Mouse (Mus musculus): ENCODE data around the gene Rragb.
"Not testable (repeated sequence)": the region's sequence is repeated elsewhere in the genome, so short reads cannot be mapped to it uniquely, and the experiment has no call there.

The Rragb gene

DNA sequence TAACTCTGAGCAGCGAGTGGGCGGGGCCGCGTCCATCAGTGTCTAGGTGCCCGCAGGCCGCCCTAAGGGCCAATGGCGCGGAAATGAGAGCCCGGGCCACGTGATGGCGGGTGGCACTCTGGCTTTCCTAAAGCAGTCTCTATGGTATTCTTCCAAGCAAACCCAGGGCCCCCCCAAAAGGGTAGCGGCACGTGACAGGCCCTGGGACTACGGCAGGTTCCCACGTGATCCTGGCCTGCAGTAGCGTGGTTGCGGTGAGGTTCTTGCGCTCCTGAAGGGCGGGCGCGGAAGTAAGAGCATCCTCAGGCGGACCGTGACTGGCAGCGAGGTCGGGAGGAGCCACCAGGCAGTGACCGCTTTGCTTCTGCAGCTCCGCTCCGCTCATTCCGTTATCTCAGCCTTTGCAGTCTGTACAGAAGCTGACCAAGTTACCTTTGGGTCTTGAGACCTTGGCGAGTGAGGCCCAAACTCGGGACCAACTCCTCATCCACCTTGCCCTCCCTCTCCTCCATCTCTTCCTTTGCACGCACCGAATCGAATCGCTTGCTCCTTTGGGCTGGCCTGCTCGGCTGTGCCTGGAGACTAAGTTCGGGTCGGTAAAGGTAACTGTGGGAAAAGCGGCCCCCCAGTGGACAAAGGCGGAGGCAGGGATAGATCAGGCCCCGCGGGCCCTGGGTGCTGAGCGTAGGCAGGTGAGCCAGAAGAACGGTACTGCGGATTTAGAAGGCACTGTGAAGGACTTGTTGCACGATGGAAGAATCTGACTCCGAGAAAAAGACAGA lies at the start of gene Rragb:
Gene Rragb, plus strand, starts transcription at position 248 of the 782 bp plus-strand sequence.
- peak; percentile 74 for DNase-seq (ENCODE audit: low read depth, low spot score)

DNA sequence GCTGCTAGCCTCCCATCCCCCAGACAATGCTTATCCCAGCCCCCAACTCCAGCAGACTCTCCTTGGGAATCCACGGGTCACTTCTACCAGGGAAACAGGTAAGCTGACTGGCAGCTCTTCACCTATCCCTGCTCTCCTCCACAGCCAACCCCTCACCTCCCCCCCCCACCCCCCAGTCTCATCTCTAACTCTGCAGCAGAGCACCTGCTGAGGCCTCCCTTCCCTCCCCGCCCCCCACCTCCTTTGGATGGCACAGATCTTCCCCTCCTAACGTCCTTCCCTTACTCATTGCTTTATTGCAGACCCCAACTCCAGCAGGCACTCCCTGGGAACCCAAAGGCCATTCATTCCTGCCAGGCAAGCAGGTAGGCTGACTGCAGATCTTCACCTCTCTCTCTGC lies 21.3 kb upstream of the Rragb start, which contains the start of gene Foxr2:
Gene Foxr2, plus strand, starts transcription at position 301 of the 400 bp plus-strand sequence.
- peak; percentile 42 for DNase-seq (ENCODE audit: low read depth, low spot score)

DNA sequence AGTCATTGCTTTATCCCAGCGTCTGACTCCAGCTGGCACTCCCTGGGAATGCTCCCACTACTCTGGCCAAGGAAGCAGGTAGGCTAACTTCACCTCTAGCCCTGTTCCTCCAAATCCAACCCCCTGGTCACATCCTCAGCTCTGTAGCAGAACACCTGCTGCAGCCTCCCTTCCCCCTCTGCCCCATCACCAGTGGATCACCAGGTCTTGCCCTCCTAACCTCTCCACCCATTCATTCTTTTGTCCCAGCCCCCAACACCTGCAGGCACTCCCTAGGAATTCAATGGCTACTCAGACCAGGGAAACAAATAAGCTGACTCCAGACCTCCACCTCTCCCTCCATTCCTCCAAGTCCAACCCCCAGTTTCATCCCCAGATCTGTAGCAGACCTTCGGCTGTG lies 20.8 kb upstream of the Rragb start:
- DNase-seq (ENCODE audit: low read depth, low spot score): peak; percentile 81

DNA sequence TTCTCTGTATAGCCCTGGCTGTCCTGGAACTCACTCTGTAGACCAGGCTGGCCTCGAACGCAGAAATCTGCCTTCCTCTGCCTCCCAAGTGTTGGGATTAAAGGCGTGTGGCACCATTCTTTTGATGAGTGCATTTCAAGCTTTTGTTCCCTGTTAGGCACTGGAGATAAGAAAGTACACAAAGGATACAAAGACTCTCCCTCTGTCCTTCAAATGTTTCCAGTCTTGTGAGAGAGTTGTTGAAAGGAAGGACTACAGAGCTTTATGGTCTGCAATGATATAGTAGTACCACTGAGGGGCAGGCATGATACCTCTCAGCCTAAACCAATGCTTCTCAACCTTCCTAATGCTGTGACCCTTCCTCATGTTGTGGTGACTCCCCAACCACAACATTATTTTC lies 2.9 kb downstream of the Rragb start:
- peak; percentile 28 for DNase-seq (ENCODE audit: low read depth, low spot score)

DNA sequence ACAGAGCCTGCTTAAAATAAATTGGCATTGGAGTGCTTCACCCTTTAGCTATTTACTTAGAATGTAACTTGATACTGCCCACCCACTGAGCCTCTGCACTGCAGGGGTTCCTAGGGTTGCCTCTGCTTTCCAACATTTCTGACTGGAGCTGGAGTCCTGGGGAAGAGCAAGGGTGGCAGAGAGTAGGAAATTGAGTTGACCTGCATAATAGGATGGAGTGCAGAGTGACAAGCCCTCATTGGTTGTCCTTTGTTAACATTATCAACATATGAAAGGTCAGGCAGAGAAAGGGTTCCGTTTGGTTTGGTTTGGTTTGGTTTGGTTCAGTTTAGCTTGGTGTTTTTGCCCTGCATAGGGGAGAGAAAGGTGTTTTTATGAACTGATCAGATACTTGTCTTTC lies 12.0 kb downstream of the Rragb start:
- DNase-seq (ENCODE audit: low read depth, low spot score): peak; percentile 78

DNA sequence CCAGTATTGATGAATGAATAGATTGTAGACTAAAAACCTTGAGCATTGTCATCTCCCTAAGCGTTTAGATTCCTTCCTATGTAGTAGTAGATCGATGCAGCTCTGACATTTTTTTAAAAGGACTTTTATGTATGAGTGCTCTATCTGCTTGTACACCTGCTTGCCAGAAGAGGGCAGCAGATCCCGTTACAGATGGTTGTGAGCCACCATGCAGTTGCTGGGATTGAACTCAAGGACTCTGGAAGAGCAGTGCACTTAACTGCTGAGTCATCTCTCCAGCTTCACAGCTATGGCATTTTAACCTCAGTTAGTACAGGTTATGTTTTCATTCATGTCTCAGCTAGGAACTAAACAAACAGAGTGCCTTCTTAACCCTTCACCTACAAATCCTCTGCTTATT lies 15.5 kb downstream of the Rragb start:
- peak; percentile 76 for DNase-seq (ENCODE audit: low read depth, low spot score)

DNA sequence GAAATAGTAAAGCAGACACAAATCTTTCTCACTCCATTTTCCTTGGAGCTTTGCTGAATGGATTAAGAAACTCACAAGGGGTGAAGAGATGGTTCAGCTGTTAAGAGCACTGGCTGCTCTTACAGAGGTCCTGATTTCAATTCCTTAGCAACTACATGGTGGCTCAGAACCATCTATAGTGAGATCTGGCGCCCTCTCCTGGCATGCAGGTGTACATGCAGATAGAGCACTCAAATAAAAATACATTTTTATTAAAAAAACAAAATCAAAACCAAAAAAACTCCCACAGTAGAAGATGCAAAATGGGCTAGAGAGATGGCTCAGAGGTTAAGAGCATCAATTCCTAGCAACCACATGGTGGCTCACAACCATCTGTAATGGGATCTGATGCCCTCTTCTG lies 35.0 kb downstream of the Rragb start:
- DNase-seq (ENCODE audit: low read depth, low spot score): peak; percentile 36

DNA sequence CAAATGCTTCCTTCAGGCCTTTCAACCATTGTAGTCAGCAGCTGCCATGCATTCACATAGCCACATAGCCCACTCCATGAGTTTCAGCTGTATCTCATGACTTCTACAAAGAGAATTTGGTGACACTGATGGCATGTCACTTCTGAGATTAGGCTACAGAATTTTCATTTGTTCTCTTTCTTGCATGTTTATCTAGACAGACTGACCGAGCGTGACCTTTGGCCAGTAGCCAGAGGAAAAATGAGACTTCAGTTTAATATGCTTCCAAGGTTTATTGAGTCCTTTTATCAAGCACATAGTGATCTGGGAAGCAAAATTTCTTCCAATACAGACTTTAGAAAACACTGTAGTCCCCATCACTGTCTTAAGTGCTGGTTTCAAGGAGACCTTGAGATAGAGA lies 42.4 kb downstream of the Rragb start:
- no peak for DNase-seq (ENCODE audit: low read depth, low spot score)

DNA sequence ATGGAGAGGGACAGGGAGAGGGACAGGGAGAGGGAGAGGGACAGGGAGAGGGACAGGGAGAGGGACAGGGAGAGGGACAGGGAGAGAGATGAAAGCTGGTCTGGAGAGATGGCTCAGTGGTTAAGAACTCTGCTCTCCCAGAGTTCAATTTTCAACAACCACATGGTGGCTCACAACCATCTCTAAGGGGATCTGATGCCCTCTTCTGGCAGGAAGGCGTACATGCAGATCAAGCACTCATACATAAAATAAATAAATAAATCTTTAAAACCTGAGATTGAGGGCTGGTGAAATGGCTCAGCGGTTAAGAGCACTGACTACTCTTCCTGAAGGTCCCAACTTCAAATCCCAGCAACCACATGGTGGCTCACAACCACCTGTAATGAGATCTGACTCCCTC lies 59.4 kb downstream of the Rragb start:
- DNase-seq (ENCODE audit: low read depth, low spot score): not testable (repeated sequence)

DNA sequence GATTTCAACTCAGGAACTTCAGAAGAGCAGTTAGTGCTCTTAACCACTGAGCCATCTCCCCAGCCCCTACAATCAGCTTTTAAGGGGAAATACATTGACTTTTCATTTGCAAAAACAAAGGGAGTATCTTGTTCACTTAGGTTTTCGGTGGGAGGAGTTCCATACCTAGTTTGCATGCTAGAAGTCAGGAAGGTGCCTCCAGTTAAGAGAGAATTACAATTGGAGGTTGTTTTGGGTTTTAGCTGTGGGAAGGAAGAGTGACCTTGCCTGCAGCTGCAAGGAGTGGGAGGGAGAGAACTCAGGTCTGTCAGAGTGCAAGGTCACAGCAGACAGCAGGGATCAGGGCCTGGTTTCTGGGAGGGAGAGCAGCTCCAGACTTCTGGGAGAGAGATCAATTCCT lies 71.3 kb downstream of the Rragb start:
- DNase-seq (ENCODE audit: low read depth, low spot score): peak; percentile 87

All from R1 (cell line).